Mouse (Mus musculus): ENCODE data around the gene Cacnb3. TPM values are rescaled to one million over a fixed set of nuclear protein-coding genes. Genes with fewer than 3 reads are reported as not detected.

Cacnb3 gene
- polyA plus RNA-seq, 1 experiment = 112 TPM

- Histone ChIP-seq H3K4me3 (ENCODE audit: insufficient read depth, poor library complexity, severe bottlenecking) (no peak overlapping the region), H3K79me2 (ENCODE audit: control insufficient read depth, insufficient read depth) (no peaks in the 10 kb centered on the region), H3K36me3 (ENCODE audit: control insufficient read depth, insufficient read depth) (no peaks in the 10 kb centered on the region), H3K79me3 (ENCODE audit: low read depth) (no peaks in the 10 kb centered on the region), H3K27me3 (ENCODE audit: control insufficient read depth, insufficient read depth, insufficient read length) (no peaks in the 10 kb centered on the region), H3ac (ENCODE audit: control insufficient read depth, insufficient read length, low read depth) (no peak overlapping the region)
- no peak for TF ChIP-seq FOSL1 (IDR thresholded peaks at IDR 0.05; ENCODE audit: insufficient read depth, low read length, poor library complexity, severe bottlenecking)
- no peak for TF ChIP-seq USF1 (IDR thresholded peaks at IDR 0.05; ENCODE audit: low read depth)
- TF ChIP-seq MAX (IDR thresholded peaks at IDR 0.05) = no peak
- TF ChIP-seq CTCF (IDR thresholded peaks at IDR 0.05; ENCODE audit: control insufficient read depth, insufficient read depth, insufficient read length) = no peak
- TF ChIP-seq MYOG (IDR thresholded peaks at IDR 0.05; ENCODE audit: control insufficient read depth, extremely low read depth, insufficient read length) = no peak
- TF ChIP-seq CEBPB (IDR thresholded peaks at IDR 0.05; ENCODE audit: low read depth) = no peak
- TF ChIP-seq MYOD1 (IDR thresholded peaks at IDR 0.05; ENCODE audit: control insufficient read depth, insufficient read length, low read depth) = no peak
These were observed 59.0 kb downstream of the Cacnb3 start for GRCm38 (mm10) chr15:98689682-98690081.

GRCm38 (mm10) chr15:98691486-98692147 is 61.0 kb downstream of the Cacnb3 start:
- Histone ChIP-seq H3ac (ENCODE audit: control insufficient read depth, insufficient read length, low read depth) (no peak overlapping the region), H3K79me3 (ENCODE audit: low read depth) (no peaks in the 10 kb centered on the region), H3K79me2 (ENCODE audit: control insufficient read depth, insufficient read depth) (no peaks in the 10 kb centered on the region), H3K36me3 (ENCODE audit: control insufficient read depth, insufficient read depth) (no peaks in the 10 kb centered on the region), H3K27me3 (ENCODE audit: control insufficient read depth, insufficient read depth, insufficient read length) (no peaks in the 10 kb centered on the region), H3K4me3 (ENCODE audit: insufficient read depth, poor library complexity, severe bottlenecking) (no peak overlapping the region)
- no peak for TF ChIP-seq MYOG (IDR thresholded peaks at IDR 0.05; ENCODE audit: control insufficient read depth, extremely low read depth, insufficient read length)
- TF ChIP-seq MYOD1 (IDR thresholded peaks at IDR 0.05; ENCODE audit: control insufficient read depth, insufficient read length, low read depth) = peak; percentile 19

GRCm38 (mm10) chr15:98692171-98692715 is 61.6 kb downstream of the Cacnb3 start:
- Histone ChIP-seq H3K79me3 (ENCODE audit: low read depth) (no peaks in the 10 kb centered on the region), H3ac (ENCODE audit: control insufficient read depth, insufficient read length, low read depth) (no peak overlapping the region), H3K36me3 (ENCODE audit: control insufficient read depth, insufficient read depth) (no peaks in the 10 kb centered on the region), H3K27me3 (ENCODE audit: control insufficient read depth, insufficient read depth, insufficient read length) (no peaks in the 10 kb centered on the region), H3K79me2 (ENCODE audit: control insufficient read depth, insufficient read depth) (no peaks in the 10 kb centered on the region), H3K4me3 (ENCODE audit: insufficient read depth, poor library complexity, severe bottlenecking) (no peak overlapping the region)
- no peak for TF ChIP-seq FOSL1 (IDR thresholded peaks at IDR 0.05; ENCODE audit: insufficient read depth, low read length, poor library complexity, severe bottlenecking)
- peak; percentile 38 for TF ChIP-seq MAX (IDR thresholded peaks at IDR 0.05)

Other genes with a start within 250 kb of the Cacnb3 start
- not detected for gene Olfr283, start 249.9 kb upstream of the Cacnb3 start, polyA plus RNA-seq (2012; fragmentation: generic; extraction: Trizol)
- not detected for gene Olfr282, start 199.6 kb upstream of the Cacnb3 start, polyA plus RNA-seq (2012; fragmentation: generic; extraction: Trizol)
- not detected for gene Olfr281, start 178.3 kb upstream of the Cacnb3 start, polyA plus RNA-seq (2012; fragmentation: generic; extraction: Trizol)
- not detected for gene OR5BS1P, start 160.9 kb upstream of the Cacnb3 start, polyA plus RNA-seq (2012; fragmentation: generic; extraction: Trizol)
- gene Lalba, start 148.1 kb upstream of the Cacnb3 start, polyA plus RNA-seq (2012; fragmentation: generic; extraction: Trizol) = not detected
- not detected for gene Olfr279, start 138.4 kb upstream of the Cacnb3 start, polyA plus RNA-seq (2012; fragmentation: generic; extraction: Trizol)
- 178 TPM for gene Kansl2, start 96.6 kb upstream of the Cacnb3 start, polyA plus RNA-seq (2012; fragmentation: generic; extraction: Trizol)
- gene Ccnt1, start 59.9 kb upstream of the Cacnb3 start, polyA plus RNA-seq (2012; fragmentation: generic; extraction: Trizol) = 13.4 TPM
- gene 4930415O20Rik, start 59.8 kb upstream of the Cacnb3 start, polyA plus RNA-seq (2012; fragmentation: generic; extraction: Trizol) = 0.09 TPM
- 52.6 TPM for gene Adcy6, start 20.8 kb upstream of the Cacnb3 start, polyA plus RNA-seq (2012; fragmentation: generic; extraction: Trizol)
- gene Ddx23, start 32.1 kb downstream of the Cacnb3 start, polyA plus RNA-seq (2012; fragmentation: generic; extraction: Trizol) = 140 TPM
- 10.5 TPM for gene Rnd1, start 46.6 kb downstream of the Cacnb3 start, polyA plus RNA-seq (2012; fragmentation: generic; extraction: Trizol)
- gene Ccdc65, start 77.4 kb downstream of the Cacnb3 start, polyA plus RNA-seq (2012; fragmentation: generic; extraction: Trizol) = 0.48 TPM
- gene Fkbp11, start 97.4 kb downstream of the Cacnb3 start, polyA plus RNA-seq (2012; fragmentation: generic; extraction: Trizol) = 103 TPM
- gene Arf3, start 132.4 kb downstream of the Cacnb3 start, polyA plus RNA-seq (2012; fragmentation: generic; extraction: Trizol) = 126 TPM
- gene Wnt10b, start 147.3 kb downstream of the Cacnb3 start, polyA plus RNA-seq (2012; fragmentation: generic; extraction: Trizol) = 14.5 TPM
- 0.09 TPM for gene Wnt1, start 159.0 kb downstream of the Cacnb3 start, polyA plus RNA-seq (2012; fragmentation: generic; extraction: Trizol)
- gene Ddn, start 178.7 kb downstream of the Cacnb3 start, polyA plus RNA-seq (2012; fragmentation: generic; extraction: Trizol) = 0.11 TPM
- 132 TPM for gene Prkag1, start 200.7 kb downstream of the Cacnb3 start, polyA plus RNA-seq (2012; fragmentation: generic; extraction: Trizol)
- gene Kmt2d, start 240.4 kb downstream of the Cacnb3 start, polyA plus RNA-seq (2012; fragmentation: generic; extraction: Trizol) = 23.8 TPM